Mouse (Mus musculus) gastrocnemius, postnatal 36 days (tissue): ENCODE measurements around the gene Pagr1a. TPM values are rescaled to one million over a fixed set of nuclear protein-coding genes. Genes with fewer than 3 reads are reported as not detected.

Source experiments
- DNase-seq, 2 experiments: peaks; one replicate each; pipeline ENCODE4 v3.0.0; 2022
- intact Hi-C: fragments of 180-260 bp; cut with DNase I; formaldehyde crosslinking; loops from one replicate; pipeline ENCODE4 v1.15.1; 2025
- total RNA-seq, 2 experiments: library from RNA; stranded (reverse); gene quantifications; 2 replicates each; pipeline ENCODE4 v1.2.3; 2021

Gene Pagr1a
- total RNA-seq, 2 experiments from 2014 or later, result 6.1 to 11.4 TPM

GRCm38 (mm10) chr7:127008239-127009019, 8.7 kb downstream of the Pagr1a start:
- intact Hi-C loops, result no loop called here
- peak; percentile 48 to 58 for DNase-seq

GRCm38 (mm10) chr7:127007313-127008024, 9.7 kb downstream of the Pagr1a start:
- DNase-seq, result no peak
- intact Hi-C loops, result no loop called here

- intact Hi-C loops, result no loop called here
These were observed 12.9 kb downstream of the Pagr1a start for GRCm38 (mm10) chr7:127004122-127004875.

GRCm38 (mm10) chr7:127003620-127004019, 13.5 kb downstream of the Pagr1a start:
- no peak for DNase-seq
- intact Hi-C loops, result no loop called here

More at GRCm38 (mm10) chr7:127004122-127004875, 12.9 kb downstream of the Pagr1a start:
- DNase-seq, result no peak

- intact Hi-C loops, result no loop called here
- no peak for DNase-seq
These were observed 17.6 kb downstream of the Pagr1a start for GRCm38 (mm10) chr7:126999568-126999967.

GRCm38 (mm10) chr7:126996449-126996848, 20.7 kb downstream of the Pagr1a start:
- DNase-seq, result no peak
- intact Hi-C loops, result no loop called here

- intact Hi-C loops, result loop anchor here (5.0 kb wide), 1 partner anchor 33 kb away; the partner anchor contains the start of genes Gm42742 and Prrt2
- DNase-seq, result no peak
These were observed 28.3 kb downstream of the Pagr1a start for GRCm38 (mm10) chr7:126988816-126989215.

GRCm38 (mm10) chr7:126986319-126986718, 30.8 kb downstream of the Pagr1a start:
- DNase-seq, result peak in 1 of 2 experiments; percentile 31
- intact Hi-C loops, result loop anchor here (2.0 to 5.0 kb wide), 2 partner anchors 36 to 124 kb away; partner anchors contain the start of genes Gm42742 and Prrt2

GRCm38 (mm10) chr7:126984667-126985444, 32.3 kb downstream of the Pagr1a start:
- intact Hi-C loops, result loop anchor here (5.0 kb wide), 1 partner anchor 37 kb away; the partner anchor contains the start of genes Gm42742 and Prrt2
- no peak for DNase-seq

- intact Hi-C loops, result no loop called here
- no peak for DNase-seq
These were observed 34.0 kb downstream of the Pagr1a start for GRCm38 (mm10) chr7:126983113-126983512.

- intact Hi-C loops, result no loop called here
- DNase-seq, result no peak
These were observed 35.1 kb downstream of the Pagr1a start for GRCm38 (mm10) chr7:126982054-126982453.

GRCm38 (mm10) chr7:126981601-126982000, 35.6 kb downstream of the Pagr1a start:
- no peak for DNase-seq
- intact Hi-C loops, result no loop called here

- no peak for DNase-seq
- intact Hi-C loops, result loop anchor here (5.0 kb wide), 1 partner anchor 38 kb away; the partner anchor contains the start of genes Pagr1a and Pagr1b
These were observed 38.3 kb downstream of the Pagr1a start for GRCm38 (mm10) chr7:126978841-126979240.

- intact Hi-C loops, result loop anchor here (5.0 kb wide), 1 partner anchor 40 kb away; the partner anchor contains the start of genes Pagr1a and Pagr1b
- DNase-seq, result no peak
These were observed 40.2 kb downstream of the Pagr1a start for GRCm38 (mm10) chr7:126976878-126977459.

GRCm38 (mm10) chr7:126975950-126976866, 40.9 kb downstream of the Pagr1a start, which contains the start of gene Cdiptos:
Gene Cdiptos (minus strand): TSS chr7:126976098.
- intact Hi-C loops, result loop anchor here (5.0 kb wide), 1 partner anchor 41 kb away; the partner anchor contains the start of genes Pagr1a and Pagr1b
- peak; percentile 95 to 97 for DNase-seq

GRCm38 (mm10) chr7:126975893-126975949, 41.4 kb downstream of the Pagr1a start, which contains the start of gene Cdipt:
Gene Cdipt (plus strand): TSS chr7:126975914.
- intact Hi-C loops, result loop anchor here (5.0 kb wide), 1 partner anchor 42 kb away; the partner anchor contains the start of genes Pagr1a and Pagr1b
- no peak for DNase-seq

- no peak for DNase-seq
- intact Hi-C loops, result loop anchor here (5.0 kb wide), 1 partner anchor 42 kb away; the partner anchor contains the start of genes Pagr1a and Pagr1b
These were observed 41.7 kb downstream of the Pagr1a start for GRCm38 (mm10) chr7:126975493-126975892.

- intact Hi-C loops, result no loop called here
These were observed 49.8 kb downstream of the Pagr1a start for GRCm38 (mm10) chr7:126967361-126967760.

More at GRCm38 (mm10) chr7:126967361-126967760, 49.8 kb downstream of the Pagr1a start:
- DNase-seq, result no peak
